Mouse (Mus musculus): Measurements from ENCODE around the gene Cacna2d2. TPM values are rescaled to one million over a fixed set of nuclear protein-coding genes. Genes with fewer than 3 reads are reported as not detected.

Gene Cacna2d2
- polyA plus RNA-seq, 1 experiment from 2014 or later: 1.3 TPM

DNA sequence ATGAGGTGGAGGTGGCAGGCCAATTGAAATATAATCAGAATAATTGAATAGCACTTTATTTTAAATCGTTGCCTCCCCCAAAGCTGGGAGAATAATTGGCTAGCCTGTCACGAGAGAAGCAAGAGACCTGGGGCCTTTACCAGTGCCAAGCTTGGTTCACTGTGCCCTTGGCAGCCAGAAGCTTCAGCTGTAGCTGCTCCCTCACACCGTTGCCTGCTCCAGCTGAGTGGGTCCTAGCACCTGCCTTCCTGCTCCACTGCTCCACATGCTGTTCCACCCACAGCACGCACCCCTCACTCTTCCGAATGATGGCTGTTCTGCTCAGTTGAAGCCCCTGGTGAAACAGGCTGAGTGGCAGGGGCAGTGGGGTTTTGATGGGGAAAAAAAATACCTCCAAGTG is 21.5 kb downstream of the Cacna2d2 start:
- Histone ChIP-seq H3K4me2 (no peak overlapping the region), H3K36me3 (ENCODE audit: control insufficient read depth, insufficient read depth, low read length) (no peaks in the 10 kb centered on the region), H3K9ac (ENCODE audit: low read length) (no peak overlapping the region), H3K4me3 (ENCODE audit: low read depth, low read length) (no peak overlapping the region), H3K9me3 (ENCODE audit: control insufficient read depth, low read length) (no peaks in the 10 kb centered on the region), H3K27ac (ENCODE audit: low read depth, low read length) (no peak overlapping the region), H3K4me1 (ENCODE audit: control insufficient read depth, insufficient read depth, low read length) (peaks cover 11% of the 10 kb centered on the region), H3K27me3 (ENCODE audit: control insufficient read depth, insufficient read depth, low read length) (no peaks in the 10 kb centered on the region)
- WGBS: 89% methylated on average over 5 of the region's 5 CpGs
- DNase-seq (ENCODE audit: low spot score, missing footprints): no peak
- no peak for ATAC-seq (ENCODE audit: low FRiP score)

DNA sequence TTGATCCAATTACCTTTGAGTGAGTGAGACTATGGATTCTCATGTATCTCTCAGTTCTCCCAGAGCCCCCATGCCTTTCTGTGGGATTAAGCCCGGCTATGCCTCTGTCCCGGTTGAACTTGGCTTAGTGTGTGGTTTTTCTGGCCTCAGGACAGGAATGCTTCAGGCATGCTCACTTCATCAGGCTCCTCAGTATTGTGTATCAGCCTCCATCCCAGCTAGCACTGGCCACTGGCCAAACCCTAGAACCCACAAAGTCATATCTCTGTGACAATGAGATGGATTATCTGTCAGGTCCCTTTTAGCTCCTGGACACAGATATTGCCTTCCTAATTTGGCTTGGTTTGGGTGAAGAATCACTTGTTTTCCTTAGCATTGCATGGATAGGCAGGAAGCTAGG is 23.5 kb downstream of the Cacna2d2 start:
- Histone ChIP-seq H3K27ac (ENCODE audit: low read depth, low read length) (no peak overlapping the region), H3K4me2 (no peak overlapping the region), H3K4me3 (ENCODE audit: low read depth, low read length) (no peak overlapping the region), H3K27me3 (ENCODE audit: control insufficient read depth, insufficient read depth, low read length) (no peaks in the 10 kb centered on the region), H3K4me1 (ENCODE audit: control insufficient read depth, insufficient read depth, low read length) (peaks cover 11% of the 10 kb centered on the region), H3K9ac (ENCODE audit: low read length) (no peak overlapping the region), H3K36me3 (ENCODE audit: control insufficient read depth, insufficient read depth, low read length) (no peaks in the 10 kb centered on the region), H3K9me3 (ENCODE audit: control insufficient read depth, low read length) (no peaks in the 10 kb centered on the region)
- DNase-seq (ENCODE audit: low spot score, missing footprints) (no peak), ATAC-seq (ENCODE audit: low FRiP score) (no peak)
- WGBS: 65% methylated on average over 2 of the region's 2 CpGs

DNA sequence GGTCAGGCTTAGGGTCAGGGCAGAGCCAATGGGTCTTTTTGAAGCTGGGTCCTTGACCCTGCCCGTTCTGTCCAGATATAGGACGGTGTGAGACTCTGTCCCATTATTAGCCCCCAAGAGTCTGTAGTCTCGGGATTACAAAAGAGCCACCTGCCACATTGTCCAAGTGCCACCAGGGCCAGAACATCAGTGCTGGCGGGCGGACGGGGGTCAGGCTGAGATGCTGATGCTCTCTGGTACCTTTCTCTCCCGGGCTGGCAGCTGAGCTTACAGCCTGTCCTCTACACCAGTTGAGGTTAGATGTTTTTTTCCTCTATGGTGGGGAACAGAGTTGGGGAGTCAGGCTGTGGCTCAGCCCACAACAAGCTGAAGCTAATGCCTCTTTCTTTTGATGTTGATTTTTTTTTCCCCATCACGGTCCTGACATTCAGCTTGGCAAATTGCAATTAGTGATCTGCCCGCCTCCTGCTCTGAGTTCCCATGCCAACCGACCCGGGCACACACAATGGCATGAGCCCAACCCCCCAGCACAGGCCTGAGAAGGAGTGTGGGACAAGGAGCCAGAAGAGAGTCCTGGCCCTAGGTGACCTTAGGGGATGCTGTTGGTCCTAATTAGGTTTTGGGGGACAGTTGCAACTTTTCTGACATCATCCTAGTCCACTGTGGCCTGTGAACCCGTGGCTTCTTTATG is 25.2 kb downstream of the Cacna2d2 start:
- Histone ChIP-seq H3K9ac (ENCODE audit: low read length) (no peak overlapping the region), H3K4me2 (no peak overlapping the region), H3K36me3 (ENCODE audit: control insufficient read depth, insufficient read depth, low read length) (no peaks in the 10 kb centered on the region), H3K4me1 (ENCODE audit: control insufficient read depth, insufficient read depth, low read length) (peaks cover 20% of the 10 kb centered on the region), H3K27ac (ENCODE audit: low read depth, low read length) (no peak overlapping the region), H3K27me3 (ENCODE audit: control insufficient read depth, insufficient read depth, low read length) (no peaks in the 10 kb centered on the region), H3K9me3 (ENCODE audit: control insufficient read depth, low read length) (no peaks in the 10 kb centered on the region), H3K4me3 (ENCODE audit: low read depth, low read length) (no peak overlapping the region)
- WGBS: 54% methylated on average over 12 of the region's 12 CpGs
- 0 out of 2 replicates have a peak, but pooled peaks have one; percentile 35 for ATAC-seq (ENCODE audit: low FRiP score)
- no peak for DNase-seq (ENCODE audit: low spot score, missing footprints)

DNA sequence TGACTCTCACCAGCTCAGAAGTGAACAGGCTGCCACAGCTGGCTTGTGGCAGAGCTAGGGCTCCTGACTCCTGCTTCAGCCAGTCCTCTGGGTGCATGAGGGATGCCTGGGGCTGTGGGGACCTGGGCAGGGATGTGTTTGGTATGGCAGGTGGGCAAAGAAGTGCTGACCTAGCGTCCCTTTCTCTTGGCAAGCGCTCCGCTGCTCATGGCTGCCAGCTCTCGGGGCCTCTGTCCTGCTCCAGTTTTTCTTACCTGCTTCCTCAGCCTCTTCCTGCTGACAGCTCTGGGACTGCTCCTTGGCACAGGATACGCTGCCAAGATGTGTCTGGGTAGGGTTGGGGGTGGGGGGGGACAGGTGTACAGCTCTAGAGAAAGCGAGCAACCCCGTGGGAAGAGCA is 28.5 kb downstream of the Cacna2d2 start:
- Histone ChIP-seq H3K27me3 (ENCODE audit: control insufficient read depth, insufficient read depth, low read length) (no peaks in the 10 kb centered on the region), H3K27ac (ENCODE audit: low read depth, low read length) (no peak overlapping the region), H3K4me3 (ENCODE audit: low read depth, low read length) (no peak overlapping the region), H3K9me3 (ENCODE audit: control insufficient read depth, low read length) (no peaks in the 10 kb centered on the region), H3K4me1 (ENCODE audit: control insufficient read depth, insufficient read depth, low read length) (peaks cover 27% of the 10 kb centered on the region), H3K36me3 (ENCODE audit: control insufficient read depth, insufficient read depth, low read length) (no peaks in the 10 kb centered on the region), H3K4me2 (no peak overlapping the region), H3K9ac (ENCODE audit: low read length) (no peak overlapping the region)
- ATAC-seq (ENCODE audit: low FRiP score) (no peak), DNase-seq (ENCODE audit: low spot score, missing footprints) (no peak)
- WGBS: 88% methylated on average over 7 of the region's 7 CpGs

DNA sequence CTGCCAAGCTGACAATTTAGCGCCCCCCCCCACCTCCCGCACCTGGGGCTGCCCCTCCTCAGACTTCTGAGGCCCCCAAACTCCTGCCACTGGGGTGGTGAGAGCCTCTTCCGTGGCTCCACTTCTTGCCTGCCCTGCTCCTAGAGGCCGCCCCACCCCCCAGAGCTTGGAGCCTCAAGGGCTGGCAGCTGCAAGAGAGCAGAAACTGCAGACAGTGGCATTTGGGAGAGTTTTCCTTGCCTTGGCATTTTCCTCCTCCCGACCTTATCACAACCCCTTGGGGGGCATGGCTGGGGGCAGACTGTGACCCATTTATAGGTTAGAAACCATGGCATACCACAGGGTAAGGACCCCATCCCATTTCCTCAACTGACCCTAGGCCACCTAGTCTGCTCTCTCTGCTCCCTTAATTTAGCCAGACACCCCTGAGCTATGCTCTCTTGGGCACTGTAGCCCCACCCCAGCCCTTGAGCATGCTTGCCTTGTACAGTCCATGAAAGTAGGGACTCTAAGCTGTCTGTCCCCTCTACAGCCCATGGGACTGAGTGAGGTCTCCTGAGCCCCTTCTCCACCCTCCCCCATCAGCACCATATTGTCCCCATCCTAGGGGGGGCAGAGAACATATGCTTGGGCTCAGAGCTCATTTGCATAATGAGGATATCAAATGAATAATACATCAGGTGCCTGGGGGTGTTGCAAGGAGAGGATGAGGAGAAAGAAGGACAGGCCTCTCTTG is 29.2 kb downstream of the Cacna2d2 start:
- H3K36me3 ChIP-seq (ENCODE audit: control insufficient read depth, insufficient read depth, low read length): no peaks in the 10 kb centered on the region
- no peak overlapping the region for H3K4me2 ChIP-seq
- 68% methylated on average over 5 of the region's 5 CpGs for WGBS
- no peak overlapping the region for H3K27ac ChIP-seq (ENCODE audit: low read depth, low read length)
- no peak for DNase-seq (ENCODE audit: low spot score, missing footprints)
- H3K9ac ChIP-seq (ENCODE audit: low read length): no peak overlapping the region
- H3K4me3 ChIP-seq (ENCODE audit: low read depth, low read length): no peak overlapping the region
- ATAC-seq (ENCODE audit: low FRiP score): peak; percentile 74
- peaks cover 27% of the 10 kb centered on the region for H3K4me1 ChIP-seq (ENCODE audit: control insufficient read depth, insufficient read depth, low read length)
- H3K9me3 ChIP-seq (ENCODE audit: control insufficient read depth, low read length): no peaks in the 10 kb centered on the region
- no peaks in the 10 kb centered on the region for H3K27me3 ChIP-seq (ENCODE audit: control insufficient read depth, insufficient read depth, low read length)

DNA sequence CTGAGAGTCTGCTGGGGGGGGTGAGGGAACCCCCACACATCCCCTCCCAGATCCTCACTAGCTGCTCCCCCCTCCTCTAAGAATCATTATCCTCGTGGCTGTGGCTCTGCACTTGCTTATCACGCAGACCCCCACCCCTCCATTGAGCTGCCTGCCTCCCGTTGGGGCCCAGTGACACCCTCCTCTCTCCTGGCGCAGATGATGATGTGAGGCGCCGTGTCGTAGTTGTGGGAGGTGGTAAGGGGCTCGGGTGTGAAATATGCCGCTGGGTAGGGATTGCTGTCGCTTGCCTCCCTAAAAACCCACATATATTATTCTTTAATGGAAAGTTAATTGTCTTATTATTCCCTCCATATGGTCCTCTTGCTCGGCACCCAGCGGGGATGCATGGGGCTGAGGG is 31.0 kb downstream of the Cacna2d2 start:
- no peak for ATAC-seq (ENCODE audit: low FRiP score)
- H3K4me3 ChIP-seq (ENCODE audit: low read depth, low read length): no peak overlapping the region
- 73% methylated on average over 12 of the region's 12 CpGs for WGBS
- no peak overlapping the region for H3K9ac ChIP-seq (ENCODE audit: low read length)
- H3K4me2 ChIP-seq: no peak overlapping the region
- peaks cover 28% of the 10 kb centered on the region for H3K4me1 ChIP-seq (ENCODE audit: control insufficient read depth, insufficient read depth, low read length)
- no peaks in the 10 kb centered on the region for H3K36me3 ChIP-seq (ENCODE audit: control insufficient read depth, insufficient read depth, low read length)
- DNase-seq (ENCODE audit: low spot score, missing footprints): no peak
- no peaks in the 10 kb centered on the region for H3K9me3 ChIP-seq (ENCODE audit: control insufficient read depth, low read length)
- no peak overlapping the region for H3K27ac ChIP-seq (ENCODE audit: low read depth, low read length)
- no peaks in the 10 kb centered on the region for H3K27me3 ChIP-seq (ENCODE audit: control insufficient read depth, insufficient read depth, low read length)

DNA sequence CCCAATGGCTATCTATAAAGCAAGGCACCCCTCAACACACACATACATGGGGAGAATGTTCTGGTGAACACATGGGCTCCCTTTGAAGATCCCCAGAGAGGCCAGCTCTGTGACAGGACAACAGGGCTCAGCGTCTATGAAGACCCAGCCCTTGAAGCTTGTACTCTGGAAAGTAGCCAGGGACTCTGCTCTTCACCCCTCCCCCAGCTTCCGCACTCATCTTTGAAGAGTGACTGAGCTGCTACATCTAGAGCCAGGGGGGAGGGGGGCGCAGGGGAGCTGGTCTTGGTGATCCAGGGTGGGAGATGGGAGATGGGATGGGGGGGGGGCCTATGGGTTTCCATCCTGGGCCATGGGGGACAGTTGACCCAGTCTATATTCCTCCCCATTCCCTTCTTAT is 33.1 kb downstream of the Cacna2d2 start:
- no peak overlapping the region for H3K4me3 ChIP-seq (ENCODE audit: low read depth, low read length)
- no peaks in the 10 kb centered on the region for H3K27me3 ChIP-seq (ENCODE audit: control insufficient read depth, insufficient read depth, low read length)
- peaks cover 26% of the 10 kb centered on the region for H3K4me1 ChIP-seq (ENCODE audit: control insufficient read depth, insufficient read depth, low read length)
- H3K36me3 ChIP-seq (ENCODE audit: control insufficient read depth, insufficient read depth, low read length): no peaks in the 10 kb centered on the region
- DNase-seq (ENCODE audit: low spot score, missing footprints) (no peak), ATAC-seq (ENCODE audit: low FRiP score) (no peak)
- WGBS: 82% methylated on average over 3 of the region's 3 CpGs
- H3K4me2 ChIP-seq: no peak overlapping the region
- no peak overlapping the region for H3K27ac ChIP-seq (ENCODE audit: low read depth, low read length)
- H3K9ac ChIP-seq (ENCODE audit: low read length): no peak overlapping the region
- no peaks in the 10 kb centered on the region for H3K9me3 ChIP-seq (ENCODE audit: control insufficient read depth, low read length)

DNA sequence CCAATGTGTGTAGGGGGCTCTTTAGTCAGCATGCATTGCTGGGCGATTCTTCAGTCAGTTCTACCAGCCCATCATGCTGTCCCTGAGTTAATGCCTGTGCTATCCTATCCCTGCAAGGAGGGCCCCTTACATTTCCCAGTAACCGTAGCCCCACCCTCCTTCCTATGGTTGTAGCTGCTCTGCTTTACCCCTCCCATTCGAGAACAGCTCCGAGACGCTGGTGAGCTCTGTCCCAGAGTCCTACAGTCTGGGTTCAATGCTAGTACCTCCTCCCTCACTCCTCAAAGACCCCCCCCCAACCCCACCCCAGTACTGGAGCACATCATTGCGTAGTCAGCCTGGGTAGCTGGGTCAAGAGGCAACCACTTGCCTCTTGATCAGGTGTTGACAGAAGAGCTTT is 35.4 kb downstream of the Cacna2d2 start:
- 28% methylated on average over 6 of the region's 6 CpGs for WGBS
- peak; percentile 86 for DNase-seq (ENCODE audit: low spot score, missing footprints)
- H3K27me3 ChIP-seq (ENCODE audit: control insufficient read depth, insufficient read depth, low read length): no peaks in the 10 kb centered on the region
- no peak overlapping the region for H3K4me3 ChIP-seq (ENCODE audit: low read depth, low read length)
- no peaks in the 10 kb centered on the region for H3K9me3 ChIP-seq (ENCODE audit: control insufficient read depth, low read length)
- ATAC-seq (ENCODE audit: low FRiP score): peak; percentile 75
- H3K36me3 ChIP-seq (ENCODE audit: control insufficient read depth, insufficient read depth, low read length): no peaks in the 10 kb centered on the region
- peaks cover 20% of the 10 kb centered on the region for H3K4me1 ChIP-seq (ENCODE audit: control insufficient read depth, insufficient read depth, low read length)
- H3K27ac ChIP-seq (ENCODE audit: low read depth, low read length): peak overlapping the region; percentile 17; the same call in 1 of the 2 replicates
- no peak overlapping the region for H3K9ac ChIP-seq (ENCODE audit: low read length)
- no peak overlapping the region for H3K4me2 ChIP-seq

DNA sequence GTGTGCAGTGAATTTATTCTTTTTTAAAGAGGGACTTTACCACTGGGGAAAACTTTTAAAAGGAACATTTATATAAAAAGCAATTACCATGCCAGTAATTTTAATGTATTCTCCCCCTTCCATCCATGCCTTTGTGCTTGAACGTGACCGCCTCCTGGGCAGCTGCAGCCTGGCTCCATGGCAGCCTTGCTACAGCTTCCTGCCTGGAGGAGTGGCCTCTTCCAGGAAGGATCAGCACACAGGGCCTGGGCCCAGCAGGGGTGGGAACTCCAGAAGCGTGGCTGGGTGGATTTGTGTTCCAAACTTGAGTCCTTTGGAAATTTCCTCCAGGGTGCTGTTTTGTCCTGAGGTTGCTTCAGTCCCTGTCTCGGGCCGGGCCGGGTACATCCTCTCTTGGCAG is 35.9 kb downstream of the Cacna2d2 start:
- Histone ChIP-seq H3K27me3 (ENCODE audit: control insufficient read depth, insufficient read depth, low read length) (no peaks in the 10 kb centered on the region), H3K4me1 (ENCODE audit: control insufficient read depth, insufficient read depth, low read length) (peaks cover 16% of the 10 kb centered on the region), H3K27ac (ENCODE audit: low read depth, low read length) (peak overlapping the region; percentile 17; the same call in 1 of the 2 replicates), H3K9me3 (ENCODE audit: control insufficient read depth, low read length) (no peaks in the 10 kb centered on the region), H3K9ac (ENCODE audit: low read length) (no peak overlapping the region), H3K4me2 (no peak overlapping the region), H3K4me3 (ENCODE audit: low read depth, low read length) (no peak overlapping the region), H3K36me3 (ENCODE audit: control insufficient read depth, insufficient read depth, low read length) (no peaks in the 10 kb centered on the region)
- peak; percentile 73 for ATAC-seq (ENCODE audit: low FRiP score)
- WGBS: 44% methylated on average over 6 of the region's 6 CpGs
- DNase-seq (ENCODE audit: low spot score, missing footprints): peak; percentile 88

Measured in midbrain, embryonic 11.5 days (tissue).